ENCODE assay signal across 9 mouse cellular contexts in genomic region chr8:66496998-66497577, GRCm38 (mm10). TPM values are rescaled to one million over a fixed set of nuclear protein-coding genes. Genes with fewer than 3 reads are reported as not detected.
A peak's percentile ranks its signal among the peaks of the same experiment; 100 is the strongest.
DNase-seq lines count a peak whose midpoint lies in the region; ATAC-seq and TF ChIP-seq lines count a peak whose summit lies in the region.
"Had no signal": no experiment of that assay in that cellular context is flagged by ENCODE, and none has a peak within 500 bp of the region (broad histone marks: within the 10 kb centered on the region; RNA-seq: fewer than 3 reads in every experiment).

No protein-coding gene starts in this region.

- TF ChIP-seq CTCF in bone marrow, adult 2 months (IDR thresholded peaks at IDR 0.05; ENCODE audit: control insufficient read depth, insufficient read depth, low read length) = 0 out of 2 replicates have a peak, but pooled peaks have one; percentile 12

- peak; percentile 44; the same call in 1 of the 2 replicates for ATAC-seq in forebrain, embryonic 11.5 days (replicated peaks; ENCODE audit: low FRiP score)
- peak; percentile 53; the same call in 1 of the 2 replicates for ATAC-seq in forebrain, embryonic 15.5 days (replicated peaks)
- peak; percentile 89 for ATAC-seq in megakaryocyte progenitor cell, adult 5-6 weeks (replicated peaks; ENCODE audit: poor library complexity)

- no peak overlapping the region for H3K9ac ChIP-seq in forebrain, embryonic 11.5 days (ENCODE audit: low read length)
- no peak overlapping the region for H3K9ac ChIP-seq in forebrain, embryonic 15.5 days (replicated peaks)
- H3K9ac ChIP-seq: heart, embryonic 15.5 days had no signal

- no peak overlapping the region for H3K4me3 ChIP-seq in forebrain, embryonic 11.5 days (ENCODE audit: low read depth, low read length)
- no peak overlapping the region for H3K4me3 ChIP-seq in forebrain, embryonic 10.5 days
- H3K4me3 ChIP-seq in bone marrow, adult 2 months (replicated peaks; ENCODE audit: control insufficient read depth, low read depth, low read length) = no peak overlapping the region
- H3K4me3 ChIP-seq in forebrain, embryonic 15.5 days = no peak overlapping the region
- H3K4me3 ChIP-seq: heart, embryonic 15.5 days had no signal

- TF ChIP-seq POLR2A in bone marrow, adult 2 months (IDR thresholded peaks at IDR 0.05; ENCODE audit: borderline replicate concordance, control insufficient read depth, low read depth, low read length) = no peak

- WGBS in forebrain, embryonic 11.5 days = 46% methylated on average over 4 of the region's 4 CpGs
- 44% methylated on average over 4 of the region's 4 CpGs for WGBS in forebrain, embryonic 10.5 days
- WGBS in bone marrow, adult 2 months = 1% methylated on average over 4 of the region's 4 CpGs
- WGBS in forebrain, embryonic 15.5 days = 37% methylated on average over 4 of the region's 4 CpGs

- H3K9me3 ChIP-seq in forebrain, embryonic 11.5 days (ENCODE audit: control insufficient read depth, low read length) = no peaks in the 10 kb centered on the region
- H3K9me3 ChIP-seq in forebrain, embryonic 10.5 days = no peaks in the 10 kb centered on the region
- H3K9me3 ChIP-seq in forebrain, embryonic 15.5 days = no peaks in the 10 kb centered on the region
- H3K9me3 ChIP-seq: heart, embryonic 15.5 days had no signal

- DNase-seq in forebrain, embryonic 11.5 days (ENCODE audit: low spot score) = no peak
- no peak for DNase-seq in forebrain, embryonic 10.5 days (ENCODE audit: extremely low spot score, low spot score)
- peak; percentile 78 for DNase-seq in 416B (ENCODE audit: low read depth)
- DNase-seq in kidney, postnatal 4 days = peak; percentile 27 to 28
- DNase-seq in spleen, postnatal 36 days (ENCODE audit: low spot score in 2 of 2) = peak; percentile 14 to 37

- no peak overlapping the region for H3K4me2 ChIP-seq in forebrain, embryonic 11.5 days (ENCODE audit: low read depth, low read length, severe bottlenecking)
- no peak overlapping the region for H3K4me2 ChIP-seq in forebrain, embryonic 15.5 days (replicated peaks)
- H3K4me2 ChIP-seq: heart, embryonic 15.5 days had no signal

- no peaks in the 10 kb centered on the region for H3K36me3 ChIP-seq in forebrain, embryonic 11.5 days (ENCODE audit: control insufficient read depth, insufficient read depth, low read length)
- no peaks in the 10 kb centered on the region for H3K36me3 ChIP-seq in forebrain, embryonic 10.5 days (replicated peaks)
- no peaks in the 10 kb centered on the region for H3K36me3 ChIP-seq in forebrain, embryonic 15.5 days
- H3K36me3 ChIP-seq: heart, embryonic 15.5 days had no signal

- H3K27me3 ChIP-seq in forebrain, embryonic 11.5 days (ENCODE audit: control insufficient read depth, insufficient read depth, low read length) = no peaks in the 10 kb centered on the region
- no peaks in the 10 kb centered on the region; the same call in 1 of the 2 replicates for H3K27me3 ChIP-seq in forebrain, embryonic 10.5 days (ENCODE audit: poor library complexity, severe bottlenecking)
- H3K27me3 ChIP-seq in forebrain, embryonic 15.5 days = no peaks in the 10 kb centered on the region

- H3K4me1 ChIP-seq in forebrain, embryonic 11.5 days (replicated peaks; ENCODE audit: control insufficient read depth, insufficient read depth, low read length) = no peaks in the 10 kb centered on the region
- no peaks in the 10 kb centered on the region for H3K4me1 ChIP-seq in forebrain, embryonic 10.5 days
- H3K4me1 ChIP-seq in bone marrow, adult 2 months (ENCODE audit: control insufficient read depth, insufficient read depth, low read length) = no peaks in the 10 kb centered on the region
- no peaks in the 10 kb centered on the region for H3K4me1 ChIP-seq in forebrain, embryonic 15.5 days
- H3K4me1 ChIP-seq: heart, embryonic 15.5 days had no signal

- no peak overlapping the region for H3K27ac ChIP-seq in forebrain, embryonic 11.5 days (ENCODE audit: low read depth, low read length)
- H3K27ac ChIP-seq in forebrain, embryonic 10.5 days = no peak overlapping the region
- no peak overlapping the region for H3K27ac ChIP-seq in bone marrow, adult 2 months (ENCODE audit: control insufficient read depth, insufficient read depth, low read depth, low read length, poor library complexity)
- H3K27ac ChIP-seq in forebrain, embryonic 15.5 days (replicated peaks) = no peak overlapping the region
- H3K27ac ChIP-seq: heart, embryonic 15.5 days had no signal

RNA-seq across cellular contexts. Expression of gene Tma16, which starts 10.8 kb away (rescaled TPM):
- 15.6 and 19.0 TPM in 2 replicates for polyA plus RNA-seq in forebrain, embryonic 11.5 days (2014; fragmentation: Nextera tagmentation; extraction: Ambion mirVana)
- polyA plus RNA-seq in forebrain, embryonic 10.5 days (2016; fragmentation: Nextera tagmentation; extraction: Ambion mirVana) = 21.6 and 25.7 TPM in 2 replicates
- polyA plus RNA-seq in bone marrow, adult 2 months (2011; ENCODE audit: insufficient read depth, insufficient read length, low replicate concordance, missing spikeins) = 3.3 and 10.2 TPM in 2 replicates
- 12.1 and 13.5 TPM in 2 replicates for polyA plus RNA-seq in forebrain, embryonic 15.5 days (2015; fragmentation: Nextera tagmentation; extraction: Ambion mirVana)
- 41.0 and 42.5 TPM in 2 replicates for total RNA-seq in megakaryocyte progenitor cell, adult 5-6 weeks (2015)
- total RNA-seq in megakaryocyte progenitor cell, adult 5-6 weeks (2017) = 54.5 and 63.1 TPM in 2 replicates

RNA-seq across cellular contexts. Expression of gene Tktl2, which starts 14.5 kb away (rescaled TPM):
- not detected in 2 replicates for polyA plus RNA-seq in forebrain, embryonic 11.5 days (2014; fragmentation: Nextera tagmentation; extraction: Ambion mirVana)
- polyA plus RNA-seq in forebrain, embryonic 10.5 days (2016; fragmentation: Nextera tagmentation; extraction: Ambion mirVana) = not detected in 2 replicates
- polyA plus RNA-seq in bone marrow, adult 2 months (2011; ENCODE audit: insufficient read depth, insufficient read length, low replicate concordance, missing spikeins) = not detected in 2 replicates
- 0.06 TPM in 1 of 2 replicates, not detected in the other for polyA plus RNA-seq in forebrain, embryonic 15.5 days (2015; fragmentation: Nextera tagmentation; extraction: Ambion mirVana)
- not detected in 2 replicates for total RNA-seq in megakaryocyte progenitor cell, adult 5-6 weeks (2015)
- not detected in 2 replicates for total RNA-seq in megakaryocyte progenitor cell, adult 5-6 weeks (2017)
- polyA plus RNA-seq: heart, embryonic 15.5 days had no signal

Comparison
In these comparisons a context has a peak if more than half of its experiments do, and no peak if none do; other contexts are left out.
1. DNase-seq: peak in 416B (single experiment), kidney, postnatal 4 days (2 of 2) and spleen, postnatal 36 days (2 of 2); none in forebrain, embryonic 11.5 days (single experiment) and forebrain, embryonic 10.5 days (single experiment).
2. Peak in every context shown above with its lines, with median percentiles within 50 percentile points of each other: ATAC-seq.